Comparison of ENCODE assay signal across 10 mouse cellular contexts in the genomic region with DNA sequence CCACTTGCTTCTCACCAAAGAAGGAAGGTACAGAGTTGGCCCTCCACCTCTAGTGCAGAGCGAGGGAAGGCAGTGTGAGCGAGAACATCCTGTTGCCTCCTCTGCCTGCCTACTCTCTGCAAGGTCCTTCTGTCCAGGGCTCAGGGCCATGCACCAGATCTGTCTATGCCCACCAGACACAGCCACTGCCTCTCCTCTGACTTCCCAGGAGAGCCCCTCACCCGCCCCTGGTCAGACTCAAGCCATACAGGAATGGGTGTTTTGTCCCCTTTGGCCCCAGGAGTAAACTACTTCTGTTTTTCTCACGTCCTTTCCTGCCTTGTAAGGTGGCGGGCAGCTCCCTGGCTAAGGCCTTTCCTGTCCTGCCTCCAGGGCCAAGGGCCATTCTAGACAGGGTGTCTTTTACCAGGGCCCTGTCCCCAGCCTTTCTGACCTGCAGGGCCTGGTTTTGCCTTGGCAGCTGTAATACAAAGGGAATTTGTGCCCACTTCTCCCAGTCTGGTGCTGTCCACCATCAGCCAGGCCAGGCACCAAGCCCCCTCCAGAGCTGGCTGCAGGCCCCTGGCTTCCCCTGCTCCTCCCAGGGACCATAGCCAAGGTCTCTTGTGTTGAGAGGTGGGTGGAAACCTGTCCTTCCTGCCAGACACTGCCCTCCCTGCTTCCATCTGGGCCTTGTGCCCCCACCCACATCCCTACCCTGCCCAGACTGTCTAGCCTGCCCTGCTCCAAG. TPM values are rescaled to one million over a fixed set of nuclear protein-coding genes. Genes with fewer than 3 reads are reported as not detected.
DNase-seq lines count a peak whose midpoint lies in the region; ATAC-seq and TF ChIP-seq lines count a peak whose summit lies in the region.
"Had no signal": no experiment of that assay in that cellular context is flagged by ENCODE, and none has a peak within 500 bp of the region (broad histone marks: within the 10 kb centered on the region; RNA-seq: fewer than 3 reads in every experiment).

No protein-coding gene starts in this region.

- peaks cover 22% of the 10 kb centered on the region for H3K27me3 ChIP-seq in forebrain, embryonic 10.5 days (ENCODE audit: poor library complexity, severe bottlenecking)
- no peaks in the 10 kb centered on the region for H3K27me3 ChIP-seq in forebrain, embryonic 11.5 days (ENCODE audit: control insufficient read depth, insufficient read depth, low read length)
- H3K27me3 ChIP-seq in forebrain, postnatal 0 days (ENCODE audit: insufficient read depth, low read length): no peaks in the 10 kb centered on the region
- H3K27me3 ChIP-seq: CH12.LX had no signal

- H3K9ac ChIP-seq in forebrain, embryonic 11.5 days (ENCODE audit: low read length): no peak overlapping the region
- H3K9ac ChIP-seq in forebrain, postnatal 0 days: no peak overlapping the region
- H3K9ac ChIP-seq: limb, embryonic 13.5 days had no signal

- peak; percentile 19 for DNase-seq in forebrain, embryonic 10.5 days (ENCODE audit: extremely low spot score, low spot score)
- DNase-seq in forebrain, embryonic 11.5 days (ENCODE audit: low spot score): no peak
- DNase-seq in right cerebral cortex, postnatal 14 days: peak; percentile 16
- no peak for DNase-seq in right cerebral cortex, adult 18-20 months
- peak; percentile 54 for DNase-seq in forebrain, postnatal 0 days
- peak; percentile 56 for DNase-seq in kidney, adult 9 months
- peak; percentile 74 for DNase-seq in naive thymus-derived CD4-positive, alpha-beta T cell, adult 2 months (ENCODE audit: low read depth)

- 0 out of 2 replicates have a peak overlapping the region, but pooled peaks have one; percentile 32 for H3K27ac ChIP-seq in forebrain, embryonic 10.5 days
- H3K27ac ChIP-seq in forebrain, embryonic 11.5 days (ENCODE audit: low read depth, low read length): no peak overlapping the region
- 0 out of 2 replicates have a peak overlapping the region, but pooled peaks have one; percentile 9 for H3K27ac ChIP-seq in forebrain, postnatal 0 days (ENCODE audit: low read depth, low read length)

- peaks cover 36% of the 10 kb centered on the region for H3K4me1 ChIP-seq in forebrain, embryonic 10.5 days
- peaks cover 11% of the 10 kb centered on the region; the same call in 1 of the 2 replicates for H3K4me1 ChIP-seq in forebrain, embryonic 11.5 days (replicated peaks; ENCODE audit: control insufficient read depth, insufficient read depth, low read length)
- 0 out of 2 replicates have a peak, but pooled peaks cover 6% of the 10 kb centered on the region for H3K4me1 ChIP-seq in forebrain, postnatal 0 days (ENCODE audit: insufficient read depth)

- peaks cover 34% of the 10 kb centered on the region for H3K36me3 ChIP-seq in forebrain, embryonic 10.5 days (replicated peaks)
- H3K36me3 ChIP-seq in forebrain, embryonic 11.5 days (ENCODE audit: control insufficient read depth, insufficient read depth, low read length): peaks cover 4% of the 10 kb centered on the region; the same call in 1 of the 2 replicates
- peaks cover 35% of the 10 kb centered on the region for H3K36me3 ChIP-seq in forebrain, postnatal 0 days (ENCODE audit: insufficient read depth)

- no peak for ATAC-seq in forebrain, embryonic 11.5 days (replicated peaks; ENCODE audit: low FRiP score)
- peak; percentile 48 for ATAC-seq in forebrain, postnatal 0 days
- no peak for ATAC-seq in megakaryocyte progenitor cell, adult 5-6 weeks (replicated peaks; ENCODE audit: poor library complexity)

- H3K9me3 ChIP-seq in forebrain, embryonic 10.5 days: no peaks in the 10 kb centered on the region
- H3K9me3 ChIP-seq in forebrain, embryonic 11.5 days (ENCODE audit: control insufficient read depth, low read length): no peaks in the 10 kb centered on the region
- H3K9me3 ChIP-seq in forebrain, postnatal 0 days (ENCODE audit: low read length): no peaks in the 10 kb centered on the region
- H3K9me3 ChIP-seq: limb, embryonic 13.5 days had no signal

- WGBS in forebrain, embryonic 10.5 days: 61% methylated on average over 5 of the region's 5 CpGs
- 69% methylated on average over 5 of the region's 5 CpGs for WGBS in forebrain, embryonic 11.5 days
- 61% methylated on average over 5 of the region's 5 CpGs for WGBS in forebrain, postnatal 0 days

- TF ChIP-seq CTCF in forebrain, postnatal 0 days (IDR thresholded peaks at IDR 0.05; ENCODE audit: low read depth): no peak

- H3K4me3 ChIP-seq in forebrain, embryonic 10.5 days: no peak overlapping the region
- H3K4me3 ChIP-seq in forebrain, embryonic 11.5 days (ENCODE audit: low read depth, low read length): no peak overlapping the region
- no peak overlapping the region for H3K4me3 ChIP-seq in forebrain, postnatal 0 days (ENCODE audit: low read depth, low read length)
- H3K4me3 ChIP-seq: limb, embryonic 13.5 days had no signal

- no peak overlapping the region for H3K4me2 ChIP-seq in forebrain, embryonic 11.5 days (ENCODE audit: low read depth, low read length, severe bottlenecking)
- H3K4me2 ChIP-seq in forebrain, postnatal 0 days (ENCODE audit: low read depth): no peak overlapping the region

RNA-seq across cellular contexts. Expression of a gene that starts 28.4 kb away (rescaled TPM):
- 3.9 and 5.0 TPM in 2 replicates for polyA plus RNA-seq in forebrain, embryonic 10.5 days (2016; fragmentation: Nextera tagmentation; extraction: Ambion mirVana)
- 8.7 and 10.6 TPM in 2 replicates for polyA plus RNA-seq in forebrain, embryonic 11.5 days (2014; fragmentation: Nextera tagmentation; extraction: Ambion mirVana)
- 29.2 and 38.7 TPM in 2 replicates for total RNA-seq in forebrain, postnatal 0 days (2014; rRNA removed)
- polyA plus RNA-seq in forebrain, postnatal 0 days (2015; fragmentation: Nextera tagmentation; extraction: Ambion mirVana): 9.3 and 13.0 TPM in 2 replicates
- total RNA-seq in megakaryocyte progenitor cell, adult 5-6 weeks (2015): 4.3 and 4.5 TPM in 2 replicates
- total RNA-seq in megakaryocyte progenitor cell, adult 5-6 weeks (2017): 1.6 and 1.8 TPM in 2 replicates

RNA-seq across cellular contexts. Expression of a gene that starts 50.6 kb away (rescaled TPM):
- polyA plus RNA-seq in forebrain, embryonic 10.5 days (2016; fragmentation: Nextera tagmentation; extraction: Ambion mirVana): 0.05 TPM in 1 of 2 replicates, not detected in the other
- 0.09 TPM in 1 of 2 replicates, not detected in the other for polyA plus RNA-seq in forebrain, embryonic 11.5 days (2014; fragmentation: Nextera tagmentation; extraction: Ambion mirVana)
- not detected in 2 replicates for total RNA-seq in forebrain, postnatal 0 days (2014; rRNA removed)
- not detected in 2 replicates for polyA plus RNA-seq in forebrain, postnatal 0 days (2015; fragmentation: Nextera tagmentation; extraction: Ambion mirVana)
- total RNA-seq in megakaryocyte progenitor cell, adult 5-6 weeks (2015): not detected in 2 replicates
- not detected in 2 replicates for total RNA-seq in megakaryocyte progenitor cell, adult 5-6 weeks (2017)

RNA-seq across cellular contexts. Expression of a gene that starts 56.3 kb away (rescaled TPM):
- not detected in 2 replicates for polyA plus RNA-seq in forebrain, embryonic 10.5 days (2016; fragmentation: Nextera tagmentation; extraction: Ambion mirVana)
- polyA plus RNA-seq in forebrain, embryonic 11.5 days (2014; fragmentation: Nextera tagmentation; extraction: Ambion mirVana): not detected in 2 replicates
- total RNA-seq in forebrain, postnatal 0 days (2014; rRNA removed): not detected in 2 replicates
- polyA plus RNA-seq in forebrain, postnatal 0 days (2015; fragmentation: Nextera tagmentation; extraction: Ambion mirVana): not detected in 2 replicates
- total RNA-seq in megakaryocyte progenitor cell, adult 5-6 weeks (2015): not detected in 2 replicates
- not detected in 2 replicates for total RNA-seq in megakaryocyte progenitor cell, adult 5-6 weeks (2017)
- total RNA-seq: CH12.LX had no signal

Comparison
In these comparisons a context has a peak if more than half of its experiments do, and no peak if none do; other contexts are left out.
1. DNase-seq: peak in forebrain, embryonic 10.5 days (single experiment), right cerebral cortex, postnatal 14 days (single experiment), forebrain, postnatal 0 days (single experiment), kidney, adult 9 months (single experiment) and naive thymus-derived CD4-positive, alpha-beta T cell, adult 2 months (single experiment); none in forebrain, embryonic 11.5 days (single experiment) and right cerebral cortex, adult 18-20 months (single experiment).